Mouse (Mus musculus) E14TG2a.4 (cell line): Measurements from ENCODE around the gene Usp25.

Experiments used
- H3K27me3 ChIP-seq: 2 replicates; pipeline ENCODE4 v1.6.1; 2014; ENCODE audit warnings: low read length, control low read depth; ENCODE audit not compliant: insufficient read depth
- H3K36me3 ChIP-seq: 2 replicates; pipeline ENCODE4 v1.6.1; 2014; ENCODE audit warnings: low read length, control low read depth; ENCODE audit not compliant: insufficient read depth
- H3K4me1 ChIP-seq: replicated peaks from 2 replicates; pipeline ENCODE4 v1.6.1; 2014; ENCODE audit warnings: low read depth, low read length, control low read depth
- H3K4me3 ChIP-seq: replicated peaks from 2 replicates; pipeline ENCODE4 v1.5.1; 2014; ENCODE audit warnings: mild to moderate bottlenecking, low read length
- H3K9me3 ChIP-seq: 2 replicates; pipeline ENCODE4 v1.6.1; 2014; ENCODE audit warnings: low read length, control low read depth
- CTCF ChIP-seq: conservative IDR thresholded peaks from 2 replicates; pipeline ENCODE4 v1.5.1; 2014; ENCODE audit warnings: low read length
- NANOG ChIP-seq: IDR thresholded peaks from 2 replicates; pipeline ENCODE4 v1.6.1; 2014; ENCODE audit warnings: borderline replicate concordance, low read length, mixed read lengths
- POU5F1 ChIP-seq: IDR thresholded peaks from 2 replicates; pipeline ENCODE4 v1.6.1; 2014; ENCODE audit warnings: low read length, borderline replicate concordance

Gene Usp25

GRCm38 (mm10) chr16:77146801-77147200 is 133.3 kb downstream of the Usp25 start:
- no peaks in the 10 kb centered on the region for H3K9me3 ChIP-seq
- H3K4me3 ChIP-seq: no peak overlapping the region
- no peak for TF ChIP-seq POU5F1
- no peak for TF ChIP-seq NANOG
- TF ChIP-seq CTCF: no peak
- no peaks in the 10 kb centered on the region for H3K36me3 ChIP-seq
- no peaks in the 10 kb centered on the region for H3K4me1 ChIP-seq
- H3K27me3 ChIP-seq: no peaks in the 10 kb centered on the region

GRCm38 (mm10) chr16:77150338-77150737 is 136.8 kb downstream of the Usp25 start:
- Histone ChIP-seq H3K4me3 (no peak overlapping the region), H3K27me3 (no peaks in the 10 kb centered on the region), H3K36me3 (no peaks in the 10 kb centered on the region), H3K4me1 (no peaks in the 10 kb centered on the region), H3K9me3 (no peaks in the 10 kb centered on the region)
- TF ChIP-seq NANOG: no peak
- no peak for TF ChIP-seq POU5F1
- no peak for TF ChIP-seq CTCF

- H3K4me3 ChIP-seq: no peak overlapping the region
- H3K36me3 ChIP-seq: no peaks in the 10 kb centered on the region
- TF ChIP-seq CTCF (no peak), POU5F1 (no peak), NANOG (no peak)
- H3K27me3 ChIP-seq: no peaks in the 10 kb centered on the region
- no peaks in the 10 kb centered on the region for H3K4me1 ChIP-seq
- no peaks in the 10 kb centered on the region for H3K9me3 ChIP-seq
Measured at GRCm38 (mm10) chr16:77150884-77151283, 137.4 kb downstream of the Usp25 start.

GRCm38 (mm10) chr16:77152288-77152687 is 138.8 kb downstream of the Usp25 start:
- Histone ChIP-seq H3K27me3 (no peaks in the 10 kb centered on the region), H3K4me3 (no peak overlapping the region), H3K9me3 (no peaks in the 10 kb centered on the region), H3K36me3 (no peaks in the 10 kb centered on the region), H3K4me1 (no peaks in the 10 kb centered on the region)
- TF ChIP-seq NANOG (no peak), CTCF (no peak), POU5F1 (no peak)

GRCm38 (mm10) chr16:77153216-77153715 is 139.8 kb downstream of the Usp25 start:
- TF ChIP-seq POU5F1 (no peak), CTCF (no peak), NANOG (no peak)
- no peaks in the 10 kb centered on the region for H3K4me1 ChIP-seq

GRCm38 (mm10) chr16:77153815-77154214 is 140.3 kb downstream of the Usp25 start:
- Histone ChIP-seq H3K27me3 (no peaks in the 10 kb centered on the region), H3K9me3 (no peaks in the 10 kb centered on the region), H3K4me1 (no peaks in the 10 kb centered on the region), H3K4me3 (no peak overlapping the region), H3K36me3 (no peaks in the 10 kb centered on the region)
- TF ChIP-seq POU5F1 (no peak), CTCF (no peak), NANOG (no peak)

More at GRCm38 (mm10) chr16:77153216-77153715, 139.8 kb downstream of the Usp25 start:
- Histone ChIP-seq H3K36me3 (no peaks in the 10 kb centered on the region), H3K4me3 (no peak overlapping the region), H3K27me3 (no peaks in the 10 kb centered on the region), H3K9me3 (no peaks in the 10 kb centered on the region)

GRCm38 (mm10) chr16:77154831-77155230 is 141.3 kb downstream of the Usp25 start:
- Histone ChIP-seq H3K36me3 (no peaks in the 10 kb centered on the region), H3K4me1 (no peaks in the 10 kb centered on the region), H3K27me3 (no peaks in the 10 kb centered on the region), H3K9me3 (no peaks in the 10 kb centered on the region), H3K4me3 (no peak overlapping the region)
- no peak for TF ChIP-seq NANOG
- no peak for TF ChIP-seq POU5F1
